Mouse (Mus musculus): ENCODE measurements around the gene Rrnad1. TPM values are rescaled to one million over a fixed set of nuclear protein-coding genes. Genes with fewer than 3 reads are reported as not detected.

Rrnad1 gene
- total and polyA plus RNA-seq, 3 experiments, result 10.9 to 21.1 TPM; not detected in 1

DNA sequence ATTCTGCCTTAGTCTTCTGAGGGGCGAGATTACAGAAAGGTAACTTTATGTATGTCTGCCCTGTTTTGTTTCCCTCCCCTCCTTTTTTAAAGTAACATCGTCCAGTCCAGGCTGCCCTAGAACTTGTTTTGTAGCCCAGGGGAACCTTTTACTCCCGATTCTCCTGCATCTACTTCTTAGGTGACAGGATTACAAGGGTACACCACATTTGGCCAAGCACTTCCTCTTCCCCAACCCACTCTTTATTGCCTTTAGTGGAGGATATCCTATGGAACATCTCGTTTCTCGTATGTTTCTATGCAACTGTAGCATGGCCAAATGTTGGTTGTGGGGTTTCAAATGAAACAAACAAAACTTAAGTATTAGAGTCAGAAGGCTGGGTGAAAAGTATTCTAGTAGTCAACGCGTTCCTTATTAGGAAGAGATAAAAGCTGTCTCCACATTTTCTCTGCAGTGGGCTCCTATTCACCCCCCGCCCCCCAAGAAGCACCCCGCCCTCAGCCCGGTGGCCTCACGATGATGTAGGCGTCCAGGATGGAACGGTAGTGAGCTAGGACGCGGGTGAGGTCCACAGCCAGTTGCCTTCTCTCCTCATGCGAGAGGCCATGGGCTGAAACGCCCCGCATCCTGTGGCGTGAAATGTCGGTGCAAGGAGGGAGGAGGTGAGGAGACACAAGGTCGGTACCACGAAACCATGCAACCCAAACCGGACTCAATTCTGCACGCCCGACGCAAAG lies 1.0 kb downstream of the Rrnad1 start:
- TF ChIP-seq RCOR1 (IDR thresholded peaks at IDR 0.05; ENCODE audit: low read depth, low read length) (no peak), BHLHE40 (IDR thresholded peaks at IDR 0.05; ENCODE audit: borderline replicate concordance, low read depth, low read length) (no peak), TBP (IDR thresholded peaks at IDR 0.05; ENCODE audit: low read depth, low read length) (peak; percentile 62; the same call in 1 of the 2 replicates), TCF12 (IDR thresholded peaks at IDR 0.05; ENCODE audit: low read depth, low read length) (no peak), NELFE (IDR thresholded peaks at IDR 0.05; ENCODE audit: low read depth, low read length) (no peak; the same call in 1 of the 2 replicates), GABPA (IDR thresholded peaks at IDR 0.05; ENCODE audit: low read depth, low read length) (no peak), HCFC1 (IDR thresholded peaks at IDR 0.05; ENCODE audit: low read depth, low read length) (peak; percentile 69; the same call in 1 of the 2 replicates), SIN3A (IDR thresholded peaks at IDR 0.05; ENCODE audit: low read length) (no peak; the same call in 1 of the 2 replicates), KAT2A (conservative IDR thresholded peaks at IDR 0.05; ENCODE audit: low read depth, low read length) (no peak), POLR2A (IDR thresholded peaks at IDR 0.05; ENCODE audit: control insufficient read depth in 1 of 2, insufficient read depth in 1 of 2, low read depth in 1 of 2, low read length in 2 of 2, poor library complexity in 1 of 2) (peak in 1 of 2 experiments; percentile 39; a peak in 2 of 4 replicates), NRF1 (IDR thresholded peaks at IDR 0.05; ENCODE audit: insufficient read depth, low read depth, low read length, poor library complexity, severe bottlenecking) (no peak), JUND (IDR thresholded peaks at IDR 0.05; ENCODE audit: low read depth, low read length) (no peak), GATA1 (IDR thresholded peaks at IDR 0.05; ENCODE audit: low read depth, low read length) (no peak), ELF1 (IDR thresholded peaks at IDR 0.05; ENCODE audit: low read depth, low read length) (no peak), POLR2AphosphoS2 (IDR thresholded peaks at IDR 0.05; ENCODE audit: low read length) (0 out of 2 replicates have a peak, but pooled peaks have one; percentile 3), SMC3 (IDR thresholded peaks at IDR 0.05; ENCODE audit: low read depth, low read length) (no peak), EP300 (IDR thresholded peaks at IDR 0.05; ENCODE audit: low read depth in 1 of 2, low read length in 2 of 2) (no peak), MYC (IDR thresholded peaks at IDR 0.05; ENCODE audit: low read depth, low read length) (no peak), MAX (IDR thresholded peaks at IDR 0.05; ENCODE audit: low read length) (no peak), RAD21 (IDR thresholded peaks at IDR 0.05; ENCODE audit: low read depth, low read length) (no peak), MXI1 (IDR thresholded peaks at IDR 0.05; ENCODE audit: low read depth, low read length) (no peak), CHD2 (IDR thresholded peaks at IDR 0.05; ENCODE audit: low read length) (no peak), TAL1 (IDR thresholded peaks at IDR 0.05; ENCODE audit: low read length) (no peak), CHD1 (IDR thresholded peaks at IDR 0.05; ENCODE audit: low read depth, low read length) (peak; percentile 56; the same call in 1 of the 2 replicates), USF1 (IDR thresholded peaks at IDR 0.05; ENCODE audit: low read depth, low read length) (no peak), UBTF (IDR thresholded peaks at IDR 0.05; ENCODE audit: borderline replicate concordance, insufficient read depth, low read depth, low read length) (no peak)
- DNase-seq (ENCODE audit: low read depth, low spot score), result peak; percentile 83
- H3K9ac ChIP-seq (ENCODE audit: control insufficient read depth, low read depth, low read length, poor library complexity, severe bottlenecking), result peak overlapping the region; percentile 69
- peak overlapping the region; percentile 74 to 82 for H3K4me3 ChIP-seq (ENCODE audit: control insufficient read depth in 1 of 2, insufficient read depth in 1 of 2, low read depth in 2 of 2, low read length in 2 of 2)
- peaks cover 51% of the 10 kb centered on the region for H3K79me2 ChIP-seq (ENCODE audit: control insufficient read depth, insufficient read depth, low read length, poor library complexity)
- peaks cover 9 to 31% of the 10 kb centered on the region in 2 experiments for H3K36me3 ChIP-seq (ENCODE audit: control insufficient read depth in 1 of 2, insufficient read depth in 2 of 2, low read length in 2 of 2)
- H3K9me3 ChIP-seq (replicated peaks; ENCODE audit: insufficient read depth, low read length), result no peaks in the 10 kb centered on the region
- H3K27me3 ChIP-seq (ENCODE audit: control insufficient read depth in 1 of 2, insufficient read depth in 2 of 2, low read length in 2 of 2), result no peaks in the 10 kb centered on the region
- peaks cover 0 to 18% of the 10 kb centered on the region in 2 experiments; a peak in 2 of 4 replicates for H3K4me1 ChIP-seq (ENCODE audit: control insufficient read depth in 1 of 2, insufficient read depth in 2 of 2, low read length in 2 of 2)
- peak overlapping the region; percentile 57 for H3K27ac ChIP-seq (ENCODE audit: control insufficient read depth, low read depth, low read length)
